Mouse (Mus musculus) myocyte (in vitro differentiated cells): ENCODE results near the gene Snap47. TPM values are rescaled to one million over a fixed set of nuclear protein-coding genes. Genes with fewer than 3 reads are reported as not detected.

ENCODE experiments used
- H3K27me3 ChIP-seq: one replicate; pipeline ENCODE4 v1.6.1; 2011; ENCODE audit not compliant: control insufficient read depth, insufficient read depth, insufficient read length
- H3K36me3 ChIP-seq: one replicate; pipeline ENCODE4 v1.6.1; 2011; ENCODE audit not compliant: control insufficient read depth, insufficient read depth
- H3K4me2 ChIP-seq: one replicate; pipeline ENCODE4 v1.6.1; 2011; ENCODE audit warnings: low read depth, control low read depth
- H3K4me3 ChIP-seq: one replicate; pipeline ENCODE4 v1.5.1; 2011; ENCODE audit warnings: mild to moderate bottlenecking, control low read depth, moderate library complexity
- H3K79me2 ChIP-seq: one replicate; pipeline ENCODE4 v1.6.1; 2011; ENCODE audit not compliant: control insufficient read depth, insufficient read depth
- H3ac ChIP-seq: one replicate; pipeline ENCODE4 v1.6.1; 2011; ENCODE audit not compliant: control insufficient read depth, insufficient read length
- CEBPB ChIP-seq: IDR thresholded peaks from 2 replicates; pipeline ENCODE4 v1.6.1; 2011; ENCODE audit warnings: mild to moderate bottlenecking, moderate library complexity; ENCODE audit not compliant: poor library complexity, insufficient read depth, severe bottlenecking
- MAX ChIP-seq: IDR thresholded peaks from one replicate; pipeline ENCODE4 v1.6.1; 2011; ENCODE audit warnings: low read depth, mild to moderate bottlenecking, control low read depth
- MYOD1 ChIP-seq, 3 experiments: IDR thresholded peaks; one replicate each; pipeline ENCODE4 v1.6.1; 2011; ENCODE audit warnings: control low read depth in 2 of 3, low read depth in 2 of 3, mild to moderate bottlenecking in 2 of 3, moderate library complexity in 1 of 3; ENCODE audit not compliant: insufficient read length in 2 of 3, control insufficient read depth in 1 of 3
- MYOG ChIP-seq, 3 experiments: IDR thresholded peaks; one replicate each; pipeline ENCODE4 v1.6.1; 2011; ENCODE audit warnings: control low read depth in 2 of 3, low read depth in 2 of 3, mild to moderate bottlenecking in 2 of 3; ENCODE audit not compliant: insufficient read length in 2 of 3, control insufficient read depth in 1 of 3, insufficient read depth in 1 of 3
- POLR2AphosphoS2 ChIP-seq: IDR thresholded peaks from one replicate; pipeline ENCODE4 v1.6.1; 2011; ENCODE audit warnings: low read depth, control low read depth; ENCODE audit not compliant: insufficient read length
- REST ChIP-seq: IDR thresholded peaks from one replicate; pipeline ENCODE4 v1.6.1; 2011; ENCODE audit warnings: mild to moderate bottlenecking, control low read depth, moderate library complexity; ENCODE audit not compliant: insufficient read depth, insufficient read length
- SRF ChIP-seq: IDR thresholded peaks from one replicate; pipeline ENCODE4 v1.6.1; 2011; ENCODE audit warnings: low read depth; ENCODE audit not compliant: control insufficient read depth, insufficient read length
- USF1 ChIP-seq: IDR thresholded peaks from one replicate; pipeline ENCODE4 v1.6.1; 2011; ENCODE audit warnings: low read depth, mild to moderate bottlenecking, control low read depth, moderate library complexity
- polyA plus RNA-seq: library from polyadenylated mRNA; unstranded; fragments of >200 nt; fragmentation: generic; extraction: Trizol; gene quantifications from one replicate; pipeline ENCODE4 v1.2.1, GENCODE M21; 2012; ENCODE audit warnings: missing spikeins

Gene Snap47
- polyA plus RNA-seq, 1 experiment: 67.2 TPM

GRCm38 (mm10) chr11:59366031-59366430 is 85.0 kb downstream of the Snap47 start:
- Histone ChIP-seq H3K27me3 (peaks cover 5% of the 10 kb centered on the region), H3K79me2 (no peaks in the 10 kb centered on the region), H3K4me2 (no peak overlapping the region), H3K4me3 (no peak overlapping the region), H3K36me3 (no peaks in the 10 kb centered on the region), H3ac (no peak overlapping the region)
- TF ChIP-seq MYOG (IDR thresholded peaks at IDR 0.05; ENCODE audit: control insufficient read depth in 1 of 3, insufficient read depth in 1 of 3, insufficient read length in 2 of 3, low read depth in 2 of 3) (no peak), POLR2AphosphoS2 (no peak), CEBPB (no peak)

GRCm38 (mm10) chr11:59364417-59364816 is 86.6 kb downstream of the Snap47 start:
- Histone ChIP-seq H3K27me3 (peaks cover 5% of the 10 kb centered on the region), H3K79me2 (no peaks in the 10 kb centered on the region), H3K36me3 (no peaks in the 10 kb centered on the region), H3ac (no peak overlapping the region), H3K4me2 (no peak overlapping the region), H3K4me3 (no peak overlapping the region)
- TF ChIP-seq MYOD1 (IDR thresholded peaks at IDR 0.05; ENCODE audit: control insufficient read depth in 1 of 3, insufficient read length in 2 of 3, low read depth in 2 of 3) (no peak), MYOG (IDR thresholded peaks at IDR 0.05; ENCODE audit: control insufficient read depth in 1 of 3, insufficient read depth in 1 of 3, insufficient read length in 2 of 3, low read depth in 2 of 3) (no peak)

- no peak overlapping the region for H3K4me3 ChIP-seq
- no peak overlapping the region for H3ac ChIP-seq
- peaks cover 5% of the 10 kb centered on the region for H3K27me3 ChIP-seq
- H3K36me3 ChIP-seq: no peaks in the 10 kb centered on the region
- H3K4me2 ChIP-seq: no peak overlapping the region
- H3K79me2 ChIP-seq: no peaks in the 10 kb centered on the region
- TF ChIP-seq POLR2AphosphoS2 (no peak), USF1 (no peak), SRF (no peak), REST (no peak), CEBPB (no peak), MAX (no peak), MYOG (IDR thresholded peaks at IDR 0.05; ENCODE audit: control insufficient read depth in 1 of 3, insufficient read depth in 1 of 3, insufficient read length in 2 of 3, low read depth in 2 of 3) (no peak)
Observed at GRCm38 (mm10) chr11:59364007-59364406, 87.0 kb downstream of the Snap47 start.

GRCm38 (mm10) chr11:59361291-59361690 is 89.7 kb downstream of the Snap47 start:
- H3K79me2 ChIP-seq: no peaks in the 10 kb centered on the region
- no peaks in the 10 kb centered on the region for H3K36me3 ChIP-seq
- peaks cover 5% of the 10 kb centered on the region for H3K27me3 ChIP-seq
- no peak overlapping the region for H3ac ChIP-seq
- H3K4me2 ChIP-seq: no peak overlapping the region
- H3K4me3 ChIP-seq: no peak overlapping the region
- TF ChIP-seq USF1: no peak
- no peak for TF ChIP-seq POLR2AphosphoS2
- no peak for TF ChIP-seq MAX

Other genes with a start within 250 kb of the Snap47 start
- gene Mrpl55, start 248.7 kb downstream of the Snap47 start, polyA plus RNA-seq: 36.0 TPM
- gene 2310033P09Rik, start 242.9 kb downstream of the Snap47 start, polyA plus RNA-seq: 13.3 TPM
- gene Arf1, start 222.9 kb downstream of the Snap47 start, polyA plus RNA-seq: 500 TPM
- not detected for gene Wnt3a, start 160.4 kb downstream of the Snap47 start, polyA plus RNA-seq
- 11.6 TPM for gene Wnt9a, start 144.3 kb downstream of the Snap47 start, polyA plus RNA-seq
- gene Prss38, start 75.5 kb downstream of the Snap47 start, polyA plus RNA-seq: not detected
- 4.5 TPM for gene Jmjd4, start 1.1 kb downstream of the Snap47 start, polyA plus RNA-seq
- 1.3 TPM for gene Zfp867, start 21.3 kb upstream of the Snap47 start, polyA plus RNA-seq
- 26.4 TPM for gene Zkscan17, start 75.6 kb upstream of the Snap47 start, polyA plus RNA-seq
- 0.02 TPM for gene Nlrp3, start 90.4 kb upstream of the Snap47 start, polyA plus RNA-seq
- not detected for gene Olfr222, start 125.0 kb upstream of the Snap47 start, polyA plus RNA-seq
- not detected for gene Olfr223, start 142.1 kb upstream of the Snap47 start, polyA plus RNA-seq
- gene Mprip, start 210.1 kb upstream of the Snap47 start, polyA plus RNA-seq: 191 TPM